Mouse (Mus musculus) induced T-regulatory cell, adult 2 months (primary cell): ENCODE data around the gene Szt2.
A peak's percentile ranks its signal among the peaks of the same experiment; 100 is the strongest.

Experiments used
- DNase-seq: peaks from one replicate; pipeline ENCODE4 v3.0.0-alpha.2; 2012; ENCODE audit warnings: low read depth

Gene Szt2

GRCm38 (mm10) chr4:118358159-118358895 lies 50.7 kb downstream of the Szt2 start:
- no peak for DNase-seq

GRCm38 (mm10) chr4:118357504-118357903 lies 51.6 kb downstream of the Szt2 start:
- DNase-seq, result no peak

- no peak for DNase-seq
Observed at GRCm38 (mm10) chr4:118356738-118357137, 52.3 kb downstream of the Szt2 start.

GRCm38 (mm10) chr4:118354289-118354688 lies 54.8 kb downstream of the Szt2 start:
- DNase-seq, result no peak

GRCm38 (mm10) chr4:118353689-118354088 lies 55.4 kb downstream of the Szt2 start:
- DNase-seq, result no peak

GRCm38 (mm10) chr4:118351828-118352227 lies 57.2 kb downstream of the Szt2 start:
- DNase-seq, result no peak

- no peak for DNase-seq
Observed at GRCm38 (mm10) chr4:118350864-118351263, 58.2 kb downstream of the Szt2 start.

- no peak for DNase-seq
Observed at GRCm38 (mm10) chr4:118347529-118348309, 61.4 kb downstream of the Szt2 start.

GRCm38 (mm10) chr4:118341447-118341846 lies 67.6 kb downstream of the Szt2 start:
- no peak for DNase-seq

GRCm38 (mm10) chr4:118336658-118337057 lies 72.4 kb downstream of the Szt2 start:
- peak; percentile 75 for DNase-seq

- no peak for DNase-seq
Observed at GRCm38 (mm10) chr4:118335991-118336390, 73.1 kb downstream of the Szt2 start.

- DNase-seq, result no peak
Observed at GRCm38 (mm10) chr4:118331777-118332176, 77.3 kb downstream of the Szt2 start.

- no peak for DNase-seq
Observed at GRCm38 (mm10) chr4:118326476-118326875, 82.6 kb downstream of the Szt2 start.

- DNase-seq, result no peak
Observed at GRCm38 (mm10) chr4:118320636-118321035, 88.4 kb downstream of the Szt2 start.

- DNase-seq, result no peak
Observed at GRCm38 (mm10) chr4:118319706-118320344, 89.2 kb downstream of the Szt2 start.

GRCm38 (mm10) chr4:118316662-118317061 lies 92.4 kb downstream of the Szt2 start:
- no peak for DNase-seq

- DNase-seq, result no peak
Observed at GRCm38 (mm10) chr4:118315286-118315685, 93.8 kb downstream of the Szt2 start.
